Mouse (Mus musculus) MEL (cell line): ENCODE measurements around the gene Csnk2b. TPM values are rescaled to one million over a fixed set of nuclear protein-coding genes. Genes with fewer than 3 reads are reported as not detected.
A peak's percentile ranks its signal among the peaks of the same experiment; 100 is the strongest.
"Not testable (repeated sequence)": the region's sequence is repeated elsewhere in the genome, so short reads cannot be mapped to it uniquely, and the experiment has no call there.

Experiments
- DNase-seq: peaks from one replicate; pipeline ENCODE4 v3.0.0; 2011; ENCODE audit warnings: low read depth, low spot score
- H3K27ac ChIP-seq: 2 replicates; pipeline ENCODE4 v1.5.1; 2012; ENCODE audit warnings: low read depth, mild to moderate bottlenecking, control low read depth, low read length, moderate library complexity; ENCODE audit not compliant: control insufficient read depth
- H3K27me3 ChIP-seq, 2 experiments: fragments of 150-350 bp in 1 of 2; sonication (generic) in 1 of 2; 2 replicates each; pipeline ENCODE4 v1.6.1; 2012; ENCODE audit warnings: low read length in 2 of 2, mild to moderate bottlenecking in 2 of 2, improper control_type of control experiment in 1 of 2, moderate library complexity in 1 of 2; ENCODE audit not compliant: insufficient read depth in 2 of 2, control insufficient read depth in 1 of 2
- H3K36me3 ChIP-seq, 2 experiments: 2 replicates each; pipeline ENCODE4 v1.6.1; 2012 to 2014; ENCODE audit warnings: low read length in 2 of 2, improper control_type of control experiment in 1 of 2, inconsistent platforms in 1 of 2, mild to moderate bottlenecking in 1 of 2; ENCODE audit not compliant: insufficient read depth in 2 of 2, control insufficient read depth in 1 of 2
- H3K4me1 ChIP-seq, 2 experiments: fragments of 150-350 bp in 1 of 2; sonication (generic) in 1 of 2; 2 replicates each; pipeline ENCODE4 v1.6.1; 2012; ENCODE audit warnings: low read length in 2 of 2, improper control_type of control experiment in 1 of 2, mild to moderate bottlenecking in 1 of 2; ENCODE audit not compliant: insufficient read depth in 2 of 2, control insufficient read depth in 1 of 2
- H3K4me3 ChIP-seq, 2 experiments: fragments of 150-350 bp in 1 of 2; sonication (generic) in 1 of 2; 2 replicates each; pipeline ENCODE4 v1.5.1; 2012; ENCODE audit warnings: low read depth in 2 of 2, low read length in 2 of 2, mild to moderate bottlenecking in 2 of 2, moderate library complexity in 2 of 2, control low read depth in 1 of 2, improper control_type of control experiment in 1 of 2; ENCODE audit not compliant: control insufficient read depth in 1 of 2, insufficient read depth in 1 of 2
- H3K79me2 ChIP-seq: 2 replicates; pipeline ENCODE4 v1.6.1; 2012; ENCODE audit warnings: mild to moderate bottlenecking, low read length, moderate library complexity; ENCODE audit not compliant: control insufficient read depth, poor library complexity, insufficient read depth
- H3K9ac ChIP-seq: 2 replicates; pipeline ENCODE4 v1.6.1; 2012; ENCODE audit warnings: low read depth, mild to moderate bottlenecking, control low read depth, low read length, moderate library complexity; ENCODE audit not compliant: control insufficient read depth, poor library complexity, severe bottlenecking
- H3K9me3 ChIP-seq: fragments of 150-350 bp; sonication (generic); replicated peaks from 2 replicates; pipeline ENCODE4 v1.6.1; 2012; ENCODE audit warnings: mild to moderate bottlenecking, low read length, improper control_type of control experiment, moderate library complexity; ENCODE audit not compliant: insufficient read depth
- BHLHE40 ChIP-seq: IDR thresholded peaks from 2 replicates; pipeline ENCODE4 v1.6.1; 2012; ENCODE audit warnings: low read depth, mild to moderate bottlenecking, inconsistent platforms, low read length, improper control_type of control experiment, borderline replicate concordance
- CHD2 ChIP-seq: IDR thresholded peaks from 2 replicates; pipeline ENCODE4 v1.6.1; 2011; ENCODE audit warnings: low read length, improper control_type of control experiment
- E2F4 ChIP-seq: IDR thresholded peaks from 2 replicates; pipeline ENCODE4 v1.6.1; 2011; ENCODE audit warnings: low read depth, low read length, improper control_type of control experiment, borderline replicate concordance
- ELF1 ChIP-seq: IDR thresholded peaks from 2 replicates; pipeline ENCODE4 v1.6.1; 2014; ENCODE audit warnings: low read depth, mild to moderate bottlenecking, inconsistent platforms, low read length, improper control_type of control experiment, moderate library complexity
- EP300 ChIP-seq, 2 experiments: IDR thresholded peaks; 2 replicates each; pipeline ENCODE4 v1.6.1; 2011; ENCODE audit warnings: improper control_type of control experiment in 2 of 2, low read length in 2 of 2, low read depth in 1 of 2, mild to moderate bottlenecking in 1 of 2
- ETS1 ChIP-seq: IDR thresholded peaks from 2 replicates; pipeline ENCODE4 v1.6.1; 2012; ENCODE audit warnings: low read depth, mild to moderate bottlenecking, inconsistent platforms, low read length, improper control_type of control experiment, moderate library complexity
- GATA1 ChIP-seq: IDR thresholded peaks from 2 replicates; pipeline ENCODE4 v1.6.1; 2011; ENCODE audit warnings: low read depth, low read length, improper control_type of control experiment
- HCFC1 ChIP-seq: IDR thresholded peaks from 2 replicates; pipeline ENCODE4 v1.6.1; 2012; ENCODE audit warnings: low read depth, mild to moderate bottlenecking, inconsistent platforms, low read length, improper control_type of control experiment, moderate library complexity
- KAT2A ChIP-seq: conservative IDR thresholded peaks from 2 replicates; pipeline ENCODE4 v1.6.1; 2012; ENCODE audit warnings: low read depth, low read length, improper control_type of control experiment, inconsistent platforms
- MAFK ChIP-seq: IDR thresholded peaks from 2 replicates; pipeline ENCODE4 v1.6.1; 2011; ENCODE audit warnings: low read depth, mild to moderate bottlenecking, low read length, improper control_type of control experiment, borderline replicate concordance
- MAX ChIP-seq: IDR thresholded peaks from 2 replicates; pipeline ENCODE4 v1.6.1; 2011; ENCODE audit warnings: low read length, improper control_type of control experiment
- MAZ ChIP-seq: IDR thresholded peaks from 2 replicates; pipeline ENCODE4 v1.6.1; 2012; ENCODE audit warnings: low read depth, mild to moderate bottlenecking, inconsistent platforms, low read length, improper control_type of control experiment
- MXI1 ChIP-seq: IDR thresholded peaks from 2 replicates; pipeline ENCODE4 v1.6.1; 2011; ENCODE audit warnings: mild to moderate bottlenecking, low read depth, low read length, improper control_type of control experiment
- MYB ChIP-seq: IDR thresholded peaks from 2 replicates; pipeline ENCODE4 v1.6.1; 2011; ENCODE audit warnings: mild to moderate bottlenecking, low read depth, low read length, improper control_type of control experiment
- NELFE ChIP-seq: IDR thresholded peaks from 2 replicates; pipeline ENCODE4 v1.6.1; 2011; ENCODE audit warnings: low read depth, low read length, improper control_type of control experiment
- POLR2AphosphoS2 ChIP-seq: IDR thresholded peaks from 2 replicates; pipeline ENCODE4 v1.6.1; 2011; ENCODE audit warnings: low read length, improper control_type of control experiment
- RCOR1 ChIP-seq: IDR thresholded peaks from 2 replicates; pipeline ENCODE4 v1.6.1; 2012; ENCODE audit warnings: low read depth, mild to moderate bottlenecking, inconsistent platforms, low read length, improper control_type of control experiment
- TAL1 ChIP-seq: IDR thresholded peaks from 2 replicates; pipeline ENCODE4 v1.6.1; 2012; ENCODE audit warnings: mild to moderate bottlenecking, inconsistent platforms, low read length, moderate library complexity, mixed read lengths
- TCF12 ChIP-seq: IDR thresholded peaks from 2 replicates; pipeline ENCODE4 v1.6.1; 2014; ENCODE audit warnings: low read depth, mild to moderate bottlenecking, inconsistent platforms, low read length, improper control_type of control experiment, moderate library complexity
- USF2 ChIP-seq, 2 experiments: IDR thresholded peaks; 2 replicates each; pipeline ENCODE4 v1.6.1; 2011 to 2012; ENCODE audit warnings: improper control_type of control experiment in 2 of 2, low read length in 2 of 2, borderline replicate concordance in 1 of 2, inconsistent platforms in 1 of 2, low read depth in 1 of 2, mild to moderate bottlenecking in 1 of 2; ENCODE audit not compliant: insufficient read depth in 1 of 2
- ZMIZ1 ChIP-seq: IDR thresholded peaks from 2 replicates; pipeline ENCODE4 v1.6.1; 2012; ENCODE audit warnings: low read depth, mild to moderate bottlenecking, inconsistent platforms, low read length, improper control_type of control experiment, moderate library complexity
- polyA plus RNA-seq, 2 experiments: library from polyadenylated mRNA; stranded (reverse) in 1 of 2; unstranded in 1 of 2; fragments of >175 nt in 1 of 2; fragments of >200 nt in 1 of 2; gene quantifications; 2 replicates each; pipeline versions ENCODE4 v1.2.1 to v1.2.4; 2012; ENCODE audit warnings: low replicate concordance in 2 of 2, low read depth in 1 of 2; ENCODE audit not compliant: insufficient read length in 2 of 2, insufficient read depth in 1 of 2, missing spikeins in 1 of 2
- total RNA-seq: library from RNA; depleted of rRNA; stranded (reverse); fragments of 300-350 nt; gene quantifications from 2 replicates; pipeline ENCODE4 v1.2.3, GENCODE M21; 2012

Csnk2b gene
- total and polyA plus RNA-seq, 3 experiments: 222 to 607 TPM; not detected in 1

DNA sequence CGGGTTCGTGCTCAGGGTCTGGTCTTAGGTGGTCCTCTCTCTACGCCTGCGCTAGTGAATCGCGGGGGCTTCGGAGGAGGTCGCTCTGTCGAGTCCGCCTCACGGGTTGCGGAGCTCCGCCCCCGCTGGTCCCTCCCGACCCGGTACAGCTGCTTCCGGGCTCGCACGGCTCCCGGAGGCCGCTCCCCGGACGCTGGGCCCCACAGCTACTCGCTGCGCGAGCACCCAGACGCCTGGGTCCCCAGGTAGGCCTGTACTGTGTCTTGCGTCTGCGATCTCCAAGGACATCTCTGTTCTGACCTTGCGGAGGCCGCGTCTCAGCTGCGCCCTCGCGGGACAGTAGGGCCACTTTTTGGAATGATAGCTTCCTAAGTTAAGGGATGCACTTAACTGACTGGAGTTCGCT is 4.4 kb upstream of the Csnk2b start, which contains the start of gene D17H6S53E (continued):
- TF ChIP-seq ELF1 (peak; percentile 76), MAZ (0 out of 2 replicates have a peak, but pooled peaks have one; percentile 66), MXI1 (peak; percentile 50; the same call in 1 of the 2 replicates)

GRCm38 (mm10) chr17:35125578-35125977 is 3.7 kb upstream of the Csnk2b start:
- Histone ChIP-seq H3K4me3 (peak overlapping the region; percentile 90 to 99), H3K79me2 (peaks cover 37% of the 10 kb centered on the region), H3K9ac (peak overlapping the region; percentile 83), H3K4me1 (peaks cover 6 to 8% of the 10 kb centered on the region in 2 experiments; a peak in 3 of 4 replicates), H3K27me3 (no peaks in the 10 kb centered on the region), H3K36me3 (peaks cover 0 to 10% of the 10 kb centered on the region in 2 experiments; a peak in 2 of 4 replicates), H3K27ac (0 out of 2 replicates have a peak overlapping the region, but pooled peaks have one; percentile 22), H3K9me3 (no peaks in the 10 kb centered on the region)
- TF ChIP-seq KAT2A (no peak), USF2 (IDR thresholded peaks at IDR 0.05; ENCODE audit: borderline replicate concordance in 1 of 2, insufficient read depth in 1 of 2, low read depth in 1 of 2, low read length in 2 of 2) (no peak), BHLHE40 (no peak), RCOR1 (no peak), MAZ (no peak)
- DNase-seq: no peak

GRCm38 (mm10) chr17:35125081-35125480 is 3.2 kb upstream of the Csnk2b start:
- DNase-seq: peak; percentile 67
- TF ChIP-seq EP300 (IDR thresholded peaks at IDR 0.05; ENCODE audit: low read depth in 1 of 2, low read length in 2 of 2) (no peak), ZMIZ1 (no peak), HCFC1 (no peak), KAT2A (no peak), MAX (no peak), POLR2AphosphoS2 (peak; percentile 29; the same call in 1 of the 2 replicates), TAL1 (peak; percentile 44), USF2 (IDR thresholded peaks at IDR 0.05; ENCODE audit: borderline replicate concordance in 1 of 2, insufficient read depth in 1 of 2, low read depth in 1 of 2, low read length in 2 of 2) (no peak), NELFE (no peak), E2F4 (no peak), ETS1 (peak; percentile 38; the same call in 1 of the 2 replicates), CHD2 (no peak), MAFK (no peak), RCOR1 (no peak), MYB (no peak), GATA1 (no peak), TCF12 (no peak)
- Histone ChIP-seq H3K9ac (no peak overlapping the region), H3K27ac (no peak overlapping the region), H3K27me3 (no peaks in the 10 kb centered on the region), H3K4me1 (peaks cover 6 to 8% of the 10 kb centered on the region in 2 experiments), H3K36me3 (peaks cover 0 to 13% of the 10 kb centered on the region in 2 experiments; a peak in 2 of 4 replicates), H3K79me2 (peaks cover 42% of the 10 kb centered on the region), H3K9me3 (no peaks in the 10 kb centered on the region), H3K4me3 (no peak overlapping the region)

DNA sequence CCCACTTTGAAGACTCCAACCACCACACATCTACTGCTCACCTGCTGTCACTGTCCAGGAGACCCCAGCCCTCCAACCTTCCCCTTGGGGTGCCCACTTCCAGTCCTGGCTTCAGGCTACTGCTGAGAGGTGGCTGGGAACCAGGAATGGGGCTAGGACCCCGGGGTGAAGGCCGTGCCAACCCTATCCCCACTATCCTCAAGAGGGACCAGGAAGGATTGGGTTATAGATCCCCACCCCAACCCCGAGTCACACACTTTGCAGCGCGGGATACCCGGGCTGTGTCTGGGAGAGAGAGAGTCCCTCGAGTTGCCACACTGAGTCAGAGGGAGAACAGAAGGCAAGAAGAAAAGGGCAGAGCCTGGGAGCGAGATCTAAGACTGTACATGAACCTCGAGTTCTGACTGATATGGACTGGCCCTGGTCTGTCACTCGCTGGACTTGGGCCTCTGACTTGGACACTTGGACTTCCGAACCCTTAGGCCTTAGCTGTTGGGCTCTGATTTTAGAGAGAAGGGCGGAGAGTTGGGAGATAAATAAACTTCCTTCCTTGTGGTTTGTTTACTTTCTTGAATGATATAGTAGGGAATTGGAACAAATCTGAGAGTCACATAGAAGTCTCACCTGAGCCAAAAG is 2.5 kb upstream of the Csnk2b start:
- H3K4me3 ChIP-seq, DNase-seq, H3K4me1 ChIP-seq, H3K9ac ChIP-seq, H3K9me3 ChIP-seq, H3K27ac ChIP-seq, H3K27me3 ChIP-seq: not testable (repeated sequence)
- H3K79me2 ChIP-seq: peaks cover 49% of the 10 kb centered on the region
- H3K36me3 ChIP-seq: peaks cover 3 to 20% of the 10 kb centered on the region in 2 experiments; a peak in 2 of 4 replicates
